Mouse (Mus musculus): ENCODE data around the gene Slc26a1.

The Slc26a1 gene

DNA sequence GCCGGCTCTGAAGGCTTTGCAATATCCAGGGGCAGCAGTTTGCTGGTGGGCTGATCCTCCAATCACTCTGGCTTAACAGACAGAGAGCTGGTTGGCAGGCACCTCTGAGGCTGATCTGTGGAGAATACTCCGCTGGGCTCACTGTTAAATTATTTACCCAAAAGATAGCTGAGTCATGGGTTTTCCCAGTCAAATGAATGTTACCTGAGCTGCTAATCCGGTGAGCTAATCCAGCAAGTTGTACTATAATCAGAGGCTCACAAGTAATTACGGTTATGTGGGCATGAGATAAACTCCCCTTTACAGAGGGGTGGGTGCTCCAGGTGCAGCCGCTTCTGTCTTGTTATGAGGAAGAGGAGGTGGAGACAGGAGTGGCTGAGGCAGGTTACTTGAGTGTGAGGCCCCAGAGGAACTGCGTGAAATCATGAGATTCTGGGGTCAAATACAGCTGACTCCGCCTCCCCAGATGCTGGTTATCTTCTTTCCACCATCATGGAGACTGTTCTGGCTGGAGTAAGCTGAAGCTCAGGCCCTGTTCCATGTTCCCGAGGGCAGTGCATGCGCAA is at the start of gene Slc26a1:
Gene Slc26a1 (minus strand): TSS at position 319 of the 566 bp plus-strand sequence.
- in situ Hi-C loops (cut with MboI; ENCODE audit: low sequenced_read_pairs) = no loop called here

- in situ Hi-C loops (cut with MboI; ENCODE audit: low sequenced_read_pairs) = no loop called here
Measured at GRCm38 (mm10) chr5:108724006-108724405, 48.6 kb upstream of the Slc26a1 start.

DNA sequence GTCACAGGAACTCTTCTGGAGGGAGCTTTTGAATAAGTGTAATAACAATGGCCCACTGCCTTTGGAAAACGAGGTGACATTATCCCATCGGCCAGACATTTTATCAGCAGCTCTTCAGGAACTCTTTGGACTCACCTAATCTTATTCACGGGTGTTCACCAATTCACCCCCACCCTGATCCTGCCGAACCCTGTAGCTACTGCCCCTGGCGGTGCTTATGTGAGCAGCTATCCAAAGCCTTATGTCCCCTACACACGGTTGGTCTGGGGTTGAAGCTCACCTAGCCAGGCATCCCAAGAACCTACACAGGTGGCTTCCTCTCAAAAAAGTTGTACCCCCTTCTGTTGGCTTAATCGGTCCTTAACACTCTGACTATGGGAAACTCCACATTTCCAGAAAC is 44.4 kb upstream of the Slc26a1 start:
- in situ Hi-C loops (cut with MboI; ENCODE audit: low sequenced_read_pairs) = no loop called here

DNA sequence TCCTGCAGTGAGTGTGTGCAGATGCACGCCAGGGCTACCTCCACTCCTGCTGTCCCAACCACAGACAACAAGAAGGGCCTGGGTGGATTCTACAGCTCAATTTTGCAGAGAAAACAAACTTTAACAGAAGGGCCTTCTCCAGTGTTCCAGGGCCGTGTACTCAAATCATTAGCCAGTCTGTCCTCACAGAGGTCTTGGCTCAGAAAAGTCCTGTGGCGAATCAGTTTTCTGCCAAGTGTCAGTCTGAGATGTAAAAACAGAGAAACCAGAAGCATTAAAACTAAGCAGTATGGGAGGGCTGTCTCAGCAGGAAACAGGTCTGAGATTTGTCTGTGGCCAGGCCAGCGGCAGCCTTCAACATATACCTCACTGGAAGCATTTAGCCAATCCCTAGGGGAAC is 42.7 kb upstream of the Slc26a1 start:
- in situ Hi-C loops (cut with MboI; ENCODE audit: low sequenced_read_pairs) = no loop called here

DNA sequence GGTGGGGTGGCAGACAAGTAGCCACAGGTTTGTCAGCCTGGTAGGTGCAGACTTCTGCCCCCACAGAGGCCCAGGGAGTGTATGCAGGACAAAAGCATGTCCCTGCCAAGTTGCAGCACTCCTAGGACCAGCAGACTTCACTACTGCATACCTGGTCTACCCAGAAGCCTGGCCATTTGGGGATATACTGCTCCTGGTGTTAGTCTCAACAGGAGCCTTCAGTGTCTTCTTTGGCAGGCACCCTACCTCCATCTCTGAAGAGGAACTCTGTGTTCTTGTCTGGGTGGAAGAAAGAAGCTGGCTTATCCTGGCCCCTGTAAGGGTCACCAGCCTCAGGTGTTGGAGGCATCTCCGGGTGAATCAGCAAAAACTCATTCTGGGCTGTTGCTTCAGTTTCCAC is 40.6 kb upstream of the Slc26a1 start:
- in situ Hi-C loops (cut with MboI; ENCODE audit: low sequenced_read_pairs) = no loop called here

DNA sequence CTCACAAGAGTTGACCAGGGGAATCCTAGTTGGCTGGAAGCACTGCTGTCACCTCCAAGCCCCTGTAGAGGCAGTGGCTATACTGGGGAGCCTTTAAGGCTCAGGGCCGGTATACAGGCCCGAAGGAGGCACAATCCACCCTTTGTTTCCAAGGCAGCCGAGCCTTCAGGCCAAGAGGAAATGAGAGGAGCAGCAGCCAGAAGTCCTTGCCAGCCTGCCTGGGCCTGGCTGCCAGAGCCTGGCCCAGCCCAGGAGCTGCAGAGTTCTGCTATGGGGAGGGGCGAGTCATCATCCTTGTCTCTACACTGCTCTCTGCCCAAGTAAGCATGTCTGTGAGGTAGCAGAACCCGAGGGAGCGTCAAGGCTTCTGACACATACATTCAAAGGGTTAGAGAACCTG is 38.8 kb upstream of the Slc26a1 start:
- in situ Hi-C loops (cut with MboI; ENCODE audit: low sequenced_read_pairs) = no loop called here

- in situ Hi-C loops (cut with MboI; ENCODE audit: low sequenced_read_pairs) = no loop called here
Measured at GRCm38 (mm10) chr5:108713691-108714090, 38.3 kb upstream of the Slc26a1 start.

- in situ Hi-C loops (cut with MboI; ENCODE audit: low sequenced_read_pairs) = no loop called here
Measured at GRCm38 (mm10) chr5:108713096-108713495, 37.7 kb upstream of the Slc26a1 start.

DNA sequence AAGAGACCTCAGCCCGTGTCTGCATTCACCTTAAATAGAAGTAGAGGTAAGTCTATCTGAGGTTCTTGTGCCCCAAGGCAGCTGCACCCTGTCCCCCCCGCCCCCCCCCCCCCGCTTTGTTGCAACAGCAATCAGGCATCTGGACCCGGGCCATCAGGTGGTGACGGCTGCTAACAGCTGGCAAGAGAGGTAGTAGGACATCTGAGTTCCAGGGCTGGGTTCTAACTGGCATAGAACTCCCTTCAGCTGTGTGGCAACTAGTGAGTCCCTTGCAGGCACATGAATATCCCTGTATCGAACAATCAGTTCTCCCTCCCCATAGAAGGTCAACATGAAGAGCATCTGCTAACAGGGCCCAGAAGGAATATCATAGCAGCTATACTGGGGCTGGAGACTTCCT is 36.6 kb upstream of the Slc26a1 start:
- in situ Hi-C loops (cut with MboI; ENCODE audit: low sequenced_read_pairs) = no loop called here

GRCm38 (mm10) chr5:108708981-108709731 is 33.8 kb upstream of the Slc26a1 start:
- in situ Hi-C loops (cut with MboI; ENCODE audit: low sequenced_read_pairs) = no loop called here

- in situ Hi-C loops (cut with MboI; ENCODE audit: low sequenced_read_pairs) = no loop called here
Measured at GRCm38 (mm10) chr5:108708419-108708818, 33.0 kb upstream of the Slc26a1 start.

- in situ Hi-C loops (cut with MboI; ENCODE audit: low sequenced_read_pairs) = no loop called here
Measured at GRCm38 (mm10) chr5:108707758-108708157, 32.4 kb upstream of the Slc26a1 start.

GRCm38 (mm10) chr5:108703754-108704626 is 28.6 kb upstream of the Slc26a1 start:
- in situ Hi-C loops (cut with MboI; ENCODE audit: low sequenced_read_pairs) = no loop called here

GRCm38 (mm10) chr5:108701341-108702021 is 26.1 kb upstream of the Slc26a1 start:
- in situ Hi-C loops (cut with MboI; ENCODE audit: low sequenced_read_pairs) = no loop called here

GRCm38 (mm10) chr5:108700346-108700745 is 25.0 kb upstream of the Slc26a1 start:
- in situ Hi-C loops (cut with MboI; ENCODE audit: low sequenced_read_pairs) = no loop called here

DNA sequence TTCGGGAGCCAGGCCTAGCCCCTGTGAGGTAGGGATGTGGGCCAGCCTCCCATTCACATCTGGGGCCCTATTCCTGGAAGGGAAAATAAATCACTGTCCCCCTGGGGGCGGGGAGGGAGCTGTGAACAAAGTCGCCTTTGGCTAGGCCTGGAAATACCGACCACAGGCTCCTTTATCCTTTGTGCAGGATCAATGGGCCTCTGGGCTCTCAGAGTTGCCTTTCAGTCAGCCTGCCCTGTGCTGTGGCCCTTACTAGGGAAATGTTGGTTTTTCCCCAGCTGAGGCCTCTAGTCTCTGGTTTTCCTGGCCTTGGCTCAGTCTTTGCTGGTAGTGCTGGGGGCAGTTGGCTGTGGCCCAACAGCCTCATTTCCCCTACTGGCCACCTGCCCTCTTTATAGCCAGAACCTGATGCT is 22.0 kb upstream of the Slc26a1 start:
- in situ Hi-C loops (cut with MboI; ENCODE audit: low sequenced_read_pairs) = no loop called here

- in situ Hi-C loops (cut with MboI; ENCODE audit: low sequenced_read_pairs) = no loop called here
Measured at GRCm38 (mm10) chr5:108696542-108696941, 21.2 kb upstream of the Slc26a1 start.

GRCm38 (mm10) chr5:108695861-108696260 is 20.5 kb upstream of the Slc26a1 start:
- in situ Hi-C loops (cut with MboI; ENCODE audit: low sequenced_read_pairs) = no loop called here

GRCm38 (mm10) chr5:108694352-108695261 is 19.2 kb upstream of the Slc26a1 start:
- in situ Hi-C loops (cut with MboI; ENCODE audit: low sequenced_read_pairs) = no loop called here

DNA sequence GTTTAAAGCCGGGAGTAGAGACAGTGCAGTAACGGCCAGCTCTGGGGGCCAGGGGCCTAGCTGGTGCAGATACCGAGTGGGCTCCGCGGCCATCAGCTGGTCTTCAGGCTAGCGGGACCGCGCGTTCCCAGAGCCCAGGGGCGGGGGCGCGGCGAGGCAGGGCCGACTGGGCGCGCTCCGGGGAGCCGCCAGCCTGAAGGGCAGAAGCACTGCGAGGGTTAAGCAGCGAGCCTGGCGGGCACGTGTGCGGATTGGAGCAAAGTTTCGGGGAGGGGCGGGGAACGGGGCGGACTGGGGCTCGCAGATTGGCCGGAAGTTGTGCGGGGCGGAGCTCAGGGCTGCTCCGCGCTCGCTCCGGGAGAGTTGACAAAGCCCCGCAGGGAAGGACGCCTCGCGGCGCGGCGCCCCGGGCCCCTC is 18.5 kb upstream of the Slc26a1 start:
- in situ Hi-C loops (cut with MboI; ENCODE audit: low sequenced_read_pairs) = no loop called here

Measured in CH12F3 (cell line).